Mouse (Mus musculus): ENCODE measurements around the gene C1rb. TPM values are rescaled to one million over a fixed set of nuclear protein-coding genes. Genes with fewer than 3 reads are reported as not detected.
"Not testable (repeated sequence)": the region's sequence is repeated elsewhere in the genome, so short reads cannot be mapped to it uniquely, and the experiment has no call there.

Gene C1rb
- not detected for total RNA-seq (2022)

DNA sequence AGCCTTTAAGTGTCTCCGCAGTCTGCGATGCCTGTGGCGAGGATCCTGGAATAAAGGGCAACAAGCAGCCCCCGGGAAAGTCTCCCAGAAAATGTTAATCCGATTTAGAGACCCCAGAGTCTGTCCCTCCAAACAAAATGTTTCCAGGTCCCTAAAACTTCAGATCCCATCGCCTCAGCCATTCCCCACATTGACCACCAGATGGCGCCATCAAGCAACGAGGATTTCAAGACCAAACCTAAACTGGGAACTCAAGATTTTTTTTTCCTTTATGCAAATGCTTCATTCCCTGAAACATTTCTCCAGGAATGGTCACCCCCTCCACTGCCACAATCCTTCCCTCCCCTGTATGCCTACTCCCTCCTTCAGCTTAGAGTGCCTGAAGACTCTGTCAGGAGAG lies at the start of gene C1rb:
TSS of gene C1rb (plus strand) at position 269 of the 400 bp plus-strand sequence.
- peak; percentile 19 to 25 for DNase-seq (ENCODE audit: low spot score in 2 of 2)

DNA sequence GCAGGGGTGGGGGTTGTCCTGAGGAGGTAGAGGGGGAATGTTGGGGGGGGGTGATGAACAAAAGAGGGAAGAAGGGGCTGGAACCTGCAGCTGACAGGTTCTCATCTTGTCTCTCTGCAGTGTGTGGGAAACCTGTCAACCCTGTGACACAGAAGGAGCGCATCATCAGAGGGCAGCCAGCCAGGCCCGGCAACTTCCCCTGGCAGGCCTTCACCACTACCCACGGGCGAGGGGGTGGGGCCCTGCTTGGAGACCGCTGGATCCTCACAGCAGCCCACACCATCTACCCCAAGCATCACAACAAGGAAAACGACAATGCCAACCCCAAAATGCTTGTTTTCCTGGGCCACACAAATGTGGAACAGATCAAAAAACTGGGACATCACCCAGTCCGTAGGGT lies 48.0 kb upstream of the C1rb start:
- peak; percentile 27 to 51 for DNase-seq (ENCODE audit: low spot score in 2 of 2)

DNA sequence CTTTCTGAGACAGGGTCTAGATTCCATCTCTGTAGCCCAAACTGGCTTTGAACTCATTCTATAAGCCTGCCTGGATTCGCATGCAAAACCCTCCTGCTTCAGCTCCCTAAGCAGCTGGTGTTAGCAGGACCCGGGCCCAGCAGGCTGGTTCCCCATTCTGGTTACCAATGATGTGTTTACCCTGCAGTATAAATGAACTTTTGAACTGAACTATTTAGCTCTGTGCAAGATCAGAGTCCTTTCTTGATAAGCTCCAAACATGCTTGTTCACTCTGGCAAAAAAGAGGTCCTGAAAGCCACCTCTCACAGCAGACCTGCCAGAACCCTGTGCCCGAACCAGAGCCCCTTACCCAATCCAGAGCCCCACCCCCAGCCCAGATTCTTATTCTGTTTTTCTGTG lies 42.2 kb upstream of the C1rb start:
- DNase-seq (ENCODE audit: low spot score in 2 of 2), result no peak

DNA sequence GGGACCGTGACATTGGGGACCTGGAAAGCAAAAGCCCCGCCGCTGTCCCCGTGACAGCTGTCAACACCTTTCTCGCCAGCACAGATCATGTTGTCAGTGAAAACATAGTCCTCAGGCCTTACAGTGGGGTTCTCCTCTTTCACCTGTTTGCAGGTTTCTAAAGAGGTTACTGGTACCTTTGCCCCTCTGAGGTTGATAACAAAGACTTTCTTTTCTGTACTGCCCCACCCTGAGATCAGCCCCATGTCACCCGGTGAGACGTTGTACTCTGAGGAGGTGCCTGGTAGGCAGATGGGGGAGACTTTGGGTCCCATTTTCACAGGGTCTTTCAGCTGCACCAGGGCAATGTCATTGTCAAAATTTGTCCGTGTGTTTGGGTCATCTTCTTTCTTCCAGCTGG lies 39.0 kb upstream of the C1rb start:
- DNase-seq (ENCODE audit: low spot score in 2 of 2), result no peak

DNA sequence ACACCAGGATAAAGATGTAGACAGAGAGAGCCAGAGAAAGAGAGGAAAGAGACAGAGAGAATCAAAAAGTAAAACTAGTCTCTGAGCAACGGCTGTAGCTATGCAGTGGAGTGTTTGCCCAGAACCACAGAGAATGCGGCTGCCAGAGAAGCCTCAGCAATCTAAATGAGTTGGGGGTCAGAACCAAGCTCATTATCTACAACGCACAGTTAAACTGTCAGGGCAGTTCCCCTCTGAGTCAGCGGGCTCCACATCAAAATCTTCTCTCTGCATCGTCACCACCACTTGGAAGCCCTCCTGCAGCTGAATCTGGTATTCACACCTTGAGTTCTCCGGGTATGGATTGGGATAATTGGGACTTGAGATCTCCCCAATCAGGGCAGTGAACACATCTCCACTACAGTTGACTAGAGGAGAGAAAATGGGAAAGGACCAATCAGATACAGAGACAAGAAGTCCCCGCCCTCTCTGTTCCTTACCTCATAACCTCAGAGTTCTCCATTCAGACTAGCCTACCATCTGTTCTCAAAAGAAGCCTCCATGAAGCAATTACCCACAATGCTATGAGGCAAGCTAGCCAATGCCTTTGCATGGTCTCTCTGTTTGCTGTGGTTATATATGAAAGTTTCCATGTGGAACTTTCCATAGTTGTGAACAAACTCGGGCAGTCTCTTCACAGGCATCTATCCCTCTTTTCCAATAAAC lies 33.8 kb upstream of the C1rb start:
- DNase-seq (ENCODE audit: low spot score in 2 of 2), result not testable (repeated sequence)

DNA sequence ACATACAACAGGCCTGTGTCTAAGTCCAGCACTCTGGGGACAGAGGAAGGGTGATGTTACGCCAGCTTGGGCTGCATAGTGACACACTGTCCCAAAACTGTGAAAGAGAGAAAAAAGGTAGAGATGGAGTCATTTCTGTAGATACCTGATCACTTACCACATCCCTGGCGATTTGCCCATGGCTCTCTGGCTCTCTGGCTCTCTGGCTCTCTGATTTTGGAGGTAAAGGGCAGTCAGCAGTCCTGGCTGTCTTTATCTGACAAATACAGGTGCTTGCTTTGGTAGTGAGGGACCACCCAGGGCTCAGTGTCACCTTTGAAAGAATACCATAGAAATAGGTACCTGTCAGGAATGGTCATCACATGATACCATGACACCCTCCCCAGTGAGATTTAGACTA lies 28.9 kb upstream of the C1rb start:
- DNase-seq (ENCODE audit: low spot score in 2 of 2), result not testable (repeated sequence)

DNA sequence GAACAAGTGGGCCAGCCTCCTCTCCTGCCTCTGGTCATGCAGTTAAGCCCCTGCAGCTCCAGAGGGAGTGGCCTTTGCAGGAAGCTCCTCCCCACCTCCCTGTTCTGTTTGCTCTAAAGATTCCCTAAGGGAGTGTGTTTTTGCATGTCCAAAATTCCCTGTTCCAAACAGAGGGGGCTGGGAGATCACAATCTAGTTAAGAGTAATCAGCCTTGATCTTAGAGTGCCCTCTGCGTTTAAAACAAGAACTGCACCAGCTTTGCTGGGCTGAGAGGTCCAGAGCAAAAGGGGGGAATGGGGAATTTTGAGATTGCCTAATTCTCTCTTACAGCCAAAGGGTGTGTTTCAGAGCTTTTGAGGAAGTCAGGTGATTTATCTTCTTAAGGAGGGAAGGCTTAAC lies 27.8 kb upstream of the C1rb start, which contains the start of gene C1s1:
TSS of gene C1s1 (minus strand) at position 76 of the 400 bp plus-strand sequence.
- peak in 1 of 2 experiments; percentile 8 for DNase-seq (ENCODE audit: low spot score in 2 of 2)

- no peak for DNase-seq (ENCODE audit: low spot score in 2 of 2)
These were observed 25.6 kb upstream of the C1rb start for GRCm38 (mm10) chr6:124544466-124544865.

DNA sequence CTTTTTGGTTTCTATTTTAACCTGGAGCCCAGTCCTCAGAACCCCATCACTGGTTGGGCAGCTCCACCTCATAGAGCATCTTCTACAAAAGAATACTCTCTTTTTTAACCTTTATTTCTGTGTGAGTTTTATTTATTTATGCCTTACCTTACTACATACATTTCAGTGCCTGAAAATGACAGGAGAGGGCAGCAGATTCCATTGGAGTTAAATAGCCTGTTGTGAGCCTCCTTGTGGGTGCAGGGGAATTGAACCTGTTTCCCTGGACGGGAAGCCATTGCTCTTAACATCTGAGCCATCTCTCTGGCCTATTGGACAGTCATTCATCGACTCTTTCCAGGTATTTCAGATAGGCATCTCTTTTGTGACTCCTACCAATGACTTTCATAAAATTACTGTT lies 24.7 kb upstream of the C1rb start:
- DNase-seq (ENCODE audit: low spot score in 2 of 2), result no peak

DNA sequence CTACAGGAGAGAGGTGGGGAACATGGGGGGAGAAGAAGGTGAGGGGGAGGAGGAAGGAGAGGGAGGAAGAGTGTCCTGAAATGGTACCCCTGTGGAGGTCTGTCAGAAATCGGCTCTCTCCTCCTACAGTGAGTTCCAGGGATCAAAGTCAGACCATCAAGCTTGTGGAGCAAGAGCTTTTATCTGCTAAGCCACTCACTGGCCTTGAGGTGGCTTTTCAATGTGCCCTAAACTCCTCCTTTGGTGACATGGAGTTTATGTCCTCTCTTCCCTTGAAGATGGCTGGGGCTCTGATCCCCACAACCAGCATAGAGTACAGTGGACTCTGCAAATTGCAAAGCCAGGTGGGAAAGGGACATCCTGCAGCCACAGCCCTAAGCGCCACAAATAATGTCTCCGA lies 22.1 kb upstream of the C1rb start:
- not testable (repeated sequence) for DNase-seq (ENCODE audit: low spot score in 2 of 2)

DNA sequence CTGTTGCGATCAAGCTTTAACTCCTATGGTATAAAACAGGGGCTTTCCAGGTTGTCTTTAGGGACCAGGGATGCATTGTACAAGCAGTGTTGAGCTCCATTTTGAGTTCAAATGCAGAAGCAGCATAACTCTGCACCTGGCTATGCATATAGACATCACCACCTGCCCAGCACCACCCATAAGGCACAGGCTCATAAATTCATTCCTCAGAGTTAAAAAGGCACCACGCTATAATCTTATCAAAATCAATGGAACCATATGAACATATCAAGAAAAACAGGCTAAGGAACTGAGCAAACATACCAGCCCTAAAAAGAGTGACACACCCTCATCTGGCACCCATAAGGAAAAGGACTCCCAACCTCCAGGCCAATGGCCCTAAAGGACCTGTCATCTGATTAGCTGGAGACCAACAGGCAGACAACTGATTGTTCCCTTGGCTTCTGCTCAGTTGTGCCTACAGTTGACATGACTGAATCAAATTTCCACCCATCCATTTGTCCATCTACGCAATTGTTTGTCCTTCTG lies 21.0 kb upstream of the C1rb start:
- no peak for DNase-seq (ENCODE audit: low spot score in 2 of 2)

GRCm38 (mm10) chr6:124552766-124553165 lies 17.3 kb upstream of the C1rb start:
- DNase-seq (ENCODE audit: low spot score in 2 of 2), result no peak

- DNase-seq (ENCODE audit: low spot score in 2 of 2), result not testable (repeated sequence)
These were observed 14.1 kb upstream of the C1rb start for GRCm38 (mm10) chr6:124555956-124556355.

GRCm38 (mm10) chr6:124561156-124561555 lies 8.9 kb upstream of the C1rb start:
- not testable (repeated sequence) for DNase-seq (ENCODE audit: low spot score in 2 of 2)

- not testable (repeated sequence) for DNase-seq (ENCODE audit: low spot score in 2 of 2)
These were observed 8.5 kb upstream of the C1rb start for GRCm38 (mm10) chr6:124561611-124562010.

DNA sequence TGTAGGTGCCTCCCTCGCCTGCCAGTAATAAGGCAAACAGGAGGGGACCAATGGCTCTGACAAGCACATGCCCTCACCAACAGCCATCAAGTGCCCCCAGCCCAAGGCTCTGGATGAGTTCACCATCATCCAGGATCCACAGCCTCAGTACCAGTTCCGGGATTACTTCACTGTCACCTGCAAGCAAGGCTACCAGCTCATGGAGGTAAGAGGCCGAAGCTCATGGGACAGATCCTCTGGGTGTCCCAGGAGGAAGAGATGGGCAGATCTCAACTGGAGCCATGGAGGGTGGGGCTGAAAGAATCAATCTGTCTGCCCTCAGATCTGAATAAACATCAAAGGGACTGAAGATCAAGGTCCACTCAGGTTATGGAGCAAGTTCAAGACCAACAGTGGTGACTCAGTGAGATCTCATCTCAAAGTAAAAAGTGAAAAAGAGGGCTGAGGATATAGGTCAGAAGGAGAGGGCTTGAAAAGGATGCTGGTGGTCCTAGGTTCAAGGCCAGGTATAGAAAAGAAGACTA lies 5.1 kb downstream of the C1rb start:
- not testable (repeated sequence) for DNase-seq (ENCODE audit: low spot score in 2 of 2)

GRCm38 (mm10) chr6:124580155-124580554 lies 10.1 kb downstream of the C1rb start:
- DNase-seq (ENCODE audit: low spot score in 2 of 2), result not testable (repeated sequence)

DNA sequence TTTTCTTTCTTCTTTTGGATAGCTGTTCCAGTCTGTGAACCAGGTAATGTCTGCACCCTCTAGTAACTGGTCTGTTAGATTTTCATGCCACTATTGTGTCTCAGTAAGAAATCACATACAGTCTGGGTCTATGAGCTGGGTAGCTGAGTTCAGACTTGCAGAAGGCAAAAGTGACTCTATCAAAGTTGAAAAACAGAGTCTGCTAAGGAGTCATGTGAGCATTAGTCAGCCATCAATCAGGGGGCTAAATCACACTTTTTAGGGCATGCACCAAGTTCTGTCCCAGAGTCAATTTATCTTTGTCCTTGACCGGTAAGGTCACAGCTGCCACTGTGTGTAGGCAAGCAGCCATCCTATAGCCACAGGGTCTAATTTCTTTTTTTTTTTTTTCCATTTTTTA lies 12.1 kb downstream of the C1rb start:
- no peak for DNase-seq (ENCODE audit: low spot score in 2 of 2)

DNA sequence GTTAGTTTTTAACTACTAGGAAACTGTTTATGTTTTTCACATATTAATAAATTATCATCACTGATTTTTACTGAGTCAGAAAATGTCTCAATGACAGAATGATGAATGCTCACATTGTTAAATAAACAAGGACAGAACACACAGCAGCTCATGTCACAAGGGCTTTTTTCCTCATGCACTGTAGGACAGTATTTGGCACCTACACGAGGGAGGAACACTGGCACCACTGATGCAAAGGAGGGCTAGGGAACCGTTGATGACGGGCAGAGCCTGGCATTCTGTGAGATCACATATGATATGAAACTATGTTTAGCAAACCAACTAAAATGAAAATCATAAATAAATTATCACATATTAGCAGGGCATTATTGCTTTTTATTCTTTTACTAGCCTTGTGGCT lies 14.8 kb downstream of the C1rb start:
- DNase-seq (ENCODE audit: low spot score in 2 of 2), result no peak

DNA sequence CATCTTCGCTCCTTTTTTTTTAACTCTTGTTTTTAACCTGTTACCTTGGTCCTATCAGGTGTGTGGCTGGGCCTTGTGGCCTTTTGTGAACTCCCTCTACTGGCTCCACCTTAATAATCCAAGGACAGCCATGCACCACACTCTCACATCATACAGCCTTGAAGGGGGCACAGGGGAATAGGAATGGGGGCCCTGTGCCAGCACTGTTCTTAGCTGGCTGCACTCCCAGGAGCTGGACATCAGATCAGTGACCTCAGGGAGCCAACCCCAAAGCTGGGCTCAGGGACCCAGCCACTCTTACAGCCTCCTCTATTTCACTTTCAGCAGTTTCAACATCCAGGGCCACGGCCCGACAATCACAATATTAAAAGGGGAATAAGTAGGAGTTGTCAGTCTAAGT lies 15.7 kb downstream of the C1rb start:
- no peak for DNase-seq (ENCODE audit: low spot score in 2 of 2)

GRCm38 (mm10) chr6:124586266-124586665 lies 16.2 kb downstream of the C1rb start:
- no peak for DNase-seq (ENCODE audit: low spot score in 2 of 2)

GRCm38 (mm10) chr6:124588771-124589170 lies 18.7 kb downstream of the C1rb start:
- no peak for DNase-seq (ENCODE audit: low spot score in 2 of 2)

- DNase-seq (ENCODE audit: low spot score in 2 of 2), result no peak
These were observed 22.1 kb downstream of the C1rb start for GRCm38 (mm10) chr6:124592186-124592700.

Measured in left cerebral cortex, adult 8-10 months (tissue).